Mouse (Mus musculus) lung, postnatal 36 days (tissue): ENCODE measurements around the gene Irf9.
A peak's percentile ranks its signal among the peaks of the same experiment; 100 is the strongest.

ENCODE experiments used
- DNase-seq: peaks from one replicate; pipeline ENCODE4 v3.0.0; 2022; ENCODE audit warnings: mixed read lengths

Gene Irf9

GRCm38 (mm10) chr14:55603271-55603632 lies at the start of gene Irf9:
Irf9 (plus strand) TSS chr14:55603571.
- no peak for DNase-seq

GRCm38 (mm10) chr14:55554635-55555034 lies 48.7 kb upstream of the Irf9 start:
- DNase-seq: no peak

- no peak for DNase-seq
Observed at GRCm38 (mm10) chr14:55555788-55556187, 47.6 kb upstream of the Irf9 start.

- DNase-seq: peak; percentile 94
Observed at GRCm38 (mm10) chr14:55557003-55557402, 46.4 kb upstream of the Irf9 start.

GRCm38 (mm10) chr14:55557587-55557986 lies 45.8 kb upstream of the Irf9 start:
- no peak for DNase-seq

- no peak for DNase-seq
Observed at GRCm38 (mm10) chr14:55558740-55559448, 44.5 kb upstream of the Irf9 start.

- peak; percentile 95 for DNase-seq
Observed at GRCm38 (mm10) chr14:55559799-55560201, 43.6 kb upstream of the Irf9 start, which contains the start of gene Dcaf11. Dcaf11 (plus strand) TSS chr14:55560006.

GRCm38 (mm10) chr14:55560202-55561073 lies 42.9 kb upstream of the Irf9 start, which contains the start of gene A730061H03Rik:
A730061H03Rik (minus strand) TSS chr14:55560406.
- DNase-seq: peak; percentile 100

GRCm38 (mm10) chr14:55561860-55562259 lies 41.5 kb upstream of the Irf9 start:
- DNase-seq: no peak

GRCm38 (mm10) chr14:55563249-55563648 lies 40.1 kb upstream of the Irf9 start:
- no peak for DNase-seq

GRCm38 (mm10) chr14:55565748-55566147 lies 37.6 kb upstream of the Irf9 start:
- DNase-seq: no peak

- DNase-seq: no peak
Observed at GRCm38 (mm10) chr14:55567496-55567895, 35.9 kb upstream of the Irf9 start.

GRCm38 (mm10) chr14:55570588-55570987 lies 32.8 kb upstream of the Irf9 start:
- no peak for DNase-seq

GRCm38 (mm10) chr14:55571760-55572159 lies 31.6 kb upstream of the Irf9 start:
- DNase-seq: no peak

- DNase-seq: no peak
Observed at GRCm38 (mm10) chr14:55575302-55575701, 28.1 kb upstream of the Irf9 start, which contains the start of gene Fitm1. Fitm1 (plus strand) TSS chr14:55575617.

GRCm38 (mm10) chr14:55575711-55576110 lies 27.7 kb upstream of the Irf9 start:
- no peak for DNase-seq

- peak; percentile 68 for DNase-seq
Observed at GRCm38 (mm10) chr14:55576376-55576775, 27.0 kb upstream of the Irf9 start.

- peak; percentile 90 for DNase-seq
Observed at GRCm38 (mm10) chr14:55577871-55578667, 25.3 kb upstream of the Irf9 start, which contains the start of gene Psme1. Psme1 (plus strand) TSS chr14:55578123.

- DNase-seq: peak; percentile 75
Observed at GRCm38 (mm10) chr14:55578668-55579269, 24.6 kb upstream of the Irf9 start.

GRCm38 (mm10) chr14:55579511-55580496 lies 23.6 kb upstream of the Irf9 start:
- DNase-seq: no peak

GRCm38 (mm10) chr14:55580731-55581130 lies 22.6 kb upstream of the Irf9 start:
- no peak for DNase-seq
